Mouse (Mus musculus) neural tube, embryonic 14.5 days (tissue): Measurements from ENCODE around the gene BC049352. TPM values are rescaled to one million over a fixed set of nuclear protein-coding genes. Genes with fewer than 3 reads are reported as not detected.

Source experiments
- ATAC-seq: fragments of 200-750 bp; cut with Nextera tagmentation; 2 replicates; pipeline ENCODE4 v1.8.0; 2017; ENCODE audit warnings: low read depth, mild to moderate bottlenecking, moderate TSS enrichment, moderate library complexity
- H3K27ac ChIP-seq: fragments of 300-500 bp; sonication (generic); 2 replicates; pipeline ENCODE4 v1.5.1; 2014; ENCODE audit warnings: low read depth, mild to moderate bottlenecking, control low read depth, low read length, moderate library complexity, mixed read lengths
- H3K27me3 ChIP-seq: fragments of 300-500 bp; sonication (generic); 2 replicates; pipeline ENCODE4 v1.6.1; 2014; ENCODE audit warnings: low read length; ENCODE audit not compliant: control insufficient read depth, insufficient read depth
- H3K36me3 ChIP-seq: fragments of 300-500 bp; sonication (generic); 2 replicates; pipeline ENCODE4 v1.6.1; 2014; ENCODE audit warnings: low read length, mixed read lengths; ENCODE audit not compliant: control insufficient read depth, insufficient read depth
- H3K4me1 ChIP-seq: fragments of 300-500 bp; sonication (generic); 2 replicates; pipeline ENCODE4 v1.6.1; 2014; ENCODE audit warnings: low read length; ENCODE audit not compliant: control insufficient read depth, insufficient read depth
- H3K4me2 ChIP-seq: fragments of 300-500 bp; sonication (generic); 2 replicates; pipeline ENCODE4 v1.6.1; 2014; ENCODE audit warnings: mild to moderate bottlenecking, low read depth, low read length, control low read depth
- H3K4me3 ChIP-seq: fragments of 300-500 bp; sonication (generic); 2 replicates; pipeline ENCODE4 v1.5.1; 2014; ENCODE audit warnings: low read depth, low read length, control low read depth, mixed read lengths
- H3K9ac ChIP-seq: fragments of 300-500 bp; sonication (generic); replicated peaks from 2 replicates; pipeline ENCODE4 v1.6.1; 2014; ENCODE audit warnings: low read depth, mild to moderate bottlenecking, control low read depth, low read length, mixed read lengths
- H3K9me3 ChIP-seq: fragments of 300-500 bp; sonication (generic); 2 replicates; pipeline ENCODE4 v1.6.1; 2016; ENCODE audit warnings: low read length; ENCODE audit not compliant: control insufficient read depth
- WGBS: fragments of 180-500 bp; shearing (Covaris S2); extraction: QIAGEN DNeasy Blood & Tissue Kit; methylation state at CpG from one replicate; pipeline ENCODE4 v1.1.7; 2014; 5-methylcytosine and 5-hydroxymethylcytosine counted together
- polyA plus RNA-seq: library from polyadenylated mRNA; unstranded; fragments of >200 nt; fragmentation: Nextera tagmentation; extraction: Ambion mirVana; gene quantifications from 2 replicates; pipeline ENCODE4 v1.2.1, GENCODE M21; 2014

The BC049352 gene
- polyA plus RNA-seq, 1 experiment from 2014 or later, result not detected

GRCm38 (mm10) chr9:45146267-45146597 is 35.6 kb upstream of the BC049352 start:
- ATAC-seq, result peak; percentile 21; the same call in 1 of the 2 replicates
- Histone ChIP-seq H3K4me3 (peak overlapping the region; percentile 15; the same call in 1 of the 2 replicates), H3K27ac (no peak overlapping the region), H3K27me3 (peaks cover 6% of the 10 kb centered on the region; the same call in 1 of the 2 replicates), H3K4me2 (peak overlapping the region; percentile 46), H3K9me3 (no peaks in the 10 kb centered on the region), H3K4me1 (no peaks in the 10 kb centered on the region; the same call in 1 of the 2 replicates), H3K36me3 (no peaks in the 10 kb centered on the region), H3K9ac (peak overlapping the region; percentile 12)
- 0% methylated on average over 5 of the region's 5 CpGs for WGBS

- 71% methylated on average over 1 of the region's 1 CpGs for WGBS
- H3K4me2 ChIP-seq, result no peak overlapping the region
- H3K4me3 ChIP-seq, result no peak overlapping the region
- H3K36me3 ChIP-seq, result no peaks in the 10 kb centered on the region
- H3K27ac ChIP-seq, result no peak overlapping the region
- H3K9me3 ChIP-seq, result no peaks in the 10 kb centered on the region
- H3K9ac ChIP-seq, result no peak overlapping the region
- no peaks in the 10 kb centered on the region for H3K27me3 ChIP-seq
- ATAC-seq, result no peak
- no peaks in the 10 kb centered on the region; the same call in 1 of the 2 replicates for H3K4me1 ChIP-seq
Measured at GRCm38 (mm10) chr9:45150933-45151332, 30.9 kb upstream of the BC049352 start.

GRCm38 (mm10) chr9:45153361-45153760 is 28.4 kb upstream of the BC049352 start:
- no peaks in the 10 kb centered on the region for H3K36me3 ChIP-seq
- no peak overlapping the region for H3K4me2 ChIP-seq
- H3K9ac ChIP-seq, result no peak overlapping the region
- no peak for ATAC-seq
- no peaks in the 10 kb centered on the region for H3K9me3 ChIP-seq
- no peaks in the 10 kb centered on the region for H3K27me3 ChIP-seq
- no peaks in the 10 kb centered on the region for H3K4me1 ChIP-seq
- WGBS, result 68% methylated on average over 7 of the region's 7 CpGs
- no peak overlapping the region for H3K4me3 ChIP-seq
- H3K27ac ChIP-seq, result no peak overlapping the region

- Histone ChIP-seq H3K27me3 (no peaks in the 10 kb centered on the region), H3K27ac (no peak overlapping the region), H3K9ac (no peak overlapping the region), H3K4me2 (no peak overlapping the region), H3K36me3 (no peaks in the 10 kb centered on the region), H3K9me3 (no peaks in the 10 kb centered on the region), H3K4me3 (no peak overlapping the region), H3K4me1 (no peaks in the 10 kb centered on the region)
- WGBS, result 78% methylated on average over 5 of the region's 5 CpGs
- no peak for ATAC-seq
Measured at GRCm38 (mm10) chr9:45167903-45168302, 13.9 kb upstream of the BC049352 start.

- H3K4me3 ChIP-seq, result no peak overlapping the region
- WGBS, result 85% methylated on average over 5 of the region's 5 CpGs
Measured at GRCm38 (mm10) chr9:45170150-45170549, 11.7 kb upstream of the BC049352 start.

GRCm38 (mm10) chr9:45171073-45171610 is 10.7 kb upstream of the BC049352 start:
- H3K4me1 ChIP-seq, result no peaks in the 10 kb centered on the region
- no peaks in the 10 kb centered on the region for H3K27me3 ChIP-seq
- H3K36me3 ChIP-seq, result no peaks in the 10 kb centered on the region
- no peak overlapping the region for H3K4me3 ChIP-seq
- no peak overlapping the region for H3K27ac ChIP-seq
- 79% methylated on average over 1 of the region's 1 CpGs for WGBS
- H3K9me3 ChIP-seq, result no peaks in the 10 kb centered on the region
- H3K4me2 ChIP-seq, result no peak overlapping the region
- H3K9ac ChIP-seq, result no peak overlapping the region
- no peak for ATAC-seq

More at GRCm38 (mm10) chr9:45170150-45170549, 11.7 kb upstream of the BC049352 start:
- Histone ChIP-seq H3K27me3 (no peaks in the 10 kb centered on the region), H3K27ac (no peak overlapping the region), H3K36me3 (no peaks in the 10 kb centered on the region), H3K4me2 (no peak overlapping the region), H3K9me3 (no peaks in the 10 kb centered on the region), H3K4me1 (no peaks in the 10 kb centered on the region), H3K9ac (no peak overlapping the region)
- ATAC-seq, result no peak

- Histone ChIP-seq H3K27ac (no peak overlapping the region), H3K4me2 (no peak overlapping the region), H3K27me3 (no peaks in the 10 kb centered on the region), H3K4me1 (no peaks in the 10 kb centered on the region), H3K36me3 (no peaks in the 10 kb centered on the region), H3K4me3 (no peak overlapping the region), H3K9ac (no peak overlapping the region), H3K9me3 (no peaks in the 10 kb centered on the region)
- WGBS, result 68% methylated on average over 3 of the region's 3 CpGs
- ATAC-seq, result no peak
Measured at GRCm38 (mm10) chr9:45173475-45173874, 8.3 kb upstream of the BC049352 start.

- Histone ChIP-seq H3K9me3 (no peaks in the 10 kb centered on the region), H3K9ac (no peak overlapping the region), H3K27ac (no peak overlapping the region), H3K4me1 (no peaks in the 10 kb centered on the region), H3K4me3 (no peak overlapping the region), H3K36me3 (no peaks in the 10 kb centered on the region), H3K27me3 (no peaks in the 10 kb centered on the region), H3K4me2 (no peak overlapping the region)
- ATAC-seq, result no peak
- 88% methylated on average over 5 of the region's 5 CpGs for WGBS
Measured at GRCm38 (mm10) chr9:45179282-45179681, 2.5 kb upstream of the BC049352 start.

- Histone ChIP-seq H3K4me1 (no peaks in the 10 kb centered on the region), H3K27me3 (no peaks in the 10 kb centered on the region), H3K27ac (no peak overlapping the region), H3K4me3 (no peak overlapping the region), H3K9ac (no peak overlapping the region), H3K4me2 (no peak overlapping the region), H3K36me3 (no peaks in the 10 kb centered on the region), H3K9me3 (no peaks in the 10 kb centered on the region)
- WGBS, result 63% methylated on average over 3 of the region's 3 CpGs
- no peak for ATAC-seq
Measured at GRCm38 (mm10) chr9:45182521-45182920, 714 bp downstream of the BC049352 start.
